Mouse (Mus musculus) bone marrow, adult 2 months (tissue): ENCODE results near the gene Rnf224. TPM values are rescaled to one million over a fixed set of nuclear protein-coding genes. Genes with fewer than 3 reads are reported as not detected.

Experiments
- H3K27ac ChIP-seq: fragments of 200-500 bp; 2 replicates; pipeline ENCODE4 v1.5.1; 2012; ENCODE audit warnings: low read depth, mild to moderate bottlenecking, control low read depth, inconsistent platforms, low read length; ENCODE audit not compliant: control insufficient read depth, poor library complexity, insufficient read depth
- H3K4me1 ChIP-seq: fragments of 200-500 bp; 2 replicates; pipeline ENCODE4 v1.6.1; 2011; ENCODE audit warnings: low read length; ENCODE audit not compliant: control insufficient read depth, insufficient read depth
- H3K4me3 ChIP-seq: fragments of 200-500 bp; replicated peaks from 2 replicates; pipeline ENCODE3; 2011; ENCODE audit warnings: mild to moderate bottlenecking, low read depth, low read length, control low read depth; ENCODE audit not compliant: control insufficient read depth
- CTCF ChIP-seq: fragments of 200-500 bp; IDR thresholded peaks from 2 replicates; pipeline ENCODE4 v1.5.1; 2011; ENCODE audit warnings: low read length, control low read depth; ENCODE audit not compliant: control insufficient read depth, insufficient read depth
- POLR2A ChIP-seq: fragments of 200-500 bp; IDR thresholded peaks from 2 replicates; pipeline ENCODE4 v1.6.1; 2011; ENCODE audit warnings: low read depth, mild to moderate bottlenecking, control low read depth, low read length, borderline replicate concordance; ENCODE audit not compliant: control insufficient read depth
- WGBS: fragments of 180-500 bp; shearing (Covaris S2); methylation state at CpG from one replicate; pipeline ENCODE4 v1.1.7; 2018; 5-methylcytosine and 5-hydroxymethylcytosine counted together
- polyA plus RNA-seq: library from polyadenylated mRNA; stranded (reverse); fragments of >200 nt; gene quantifications from 2 replicates; pipeline ENCODE4 v1.2.4, GENCODE M21; 2011; ENCODE audit warnings: low replicate concordance; ENCODE audit not compliant: missing spikeins, insufficient read depth, insufficient read length

Gene Rnf224
- polyA plus RNA-seq: not detected in 2 replicates

DNA sequence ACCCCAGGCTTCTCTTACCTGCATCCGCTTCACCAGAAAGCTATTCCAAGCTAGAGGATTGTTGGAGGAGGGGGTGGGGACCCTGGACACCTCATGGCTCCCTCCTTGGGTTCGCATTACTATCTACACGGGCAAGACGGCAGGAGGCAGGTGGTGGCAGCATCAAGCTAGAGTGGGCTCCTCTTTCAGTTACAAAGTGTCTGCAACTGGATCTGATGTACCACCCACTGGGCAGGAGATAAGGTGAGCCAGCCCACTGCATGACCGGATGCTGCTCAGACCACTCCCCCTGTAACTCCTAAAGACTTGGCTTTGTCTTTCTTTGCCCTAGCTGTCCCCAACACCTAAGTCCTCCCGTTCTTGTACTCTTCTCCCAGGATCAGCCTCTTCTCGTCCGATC, at the start of gene Rnf224:
Gene Rnf224 (minus strand): TSS at position 174 of the 400 bp plus-strand sequence.
- Histone ChIP-seq H3K4me1 (peaks cover 2% of the 10 kb centered on the region), H3K27ac (no peak within 1 kb of the TSS), H3K4me3 (no peak within 1 kb of the TSS)
- TF ChIP-seq CTCF (no peak), POLR2A (no peak)
- WGBS: 77% methylated on average over 8 of the region's 8 CpGs

DNA sequence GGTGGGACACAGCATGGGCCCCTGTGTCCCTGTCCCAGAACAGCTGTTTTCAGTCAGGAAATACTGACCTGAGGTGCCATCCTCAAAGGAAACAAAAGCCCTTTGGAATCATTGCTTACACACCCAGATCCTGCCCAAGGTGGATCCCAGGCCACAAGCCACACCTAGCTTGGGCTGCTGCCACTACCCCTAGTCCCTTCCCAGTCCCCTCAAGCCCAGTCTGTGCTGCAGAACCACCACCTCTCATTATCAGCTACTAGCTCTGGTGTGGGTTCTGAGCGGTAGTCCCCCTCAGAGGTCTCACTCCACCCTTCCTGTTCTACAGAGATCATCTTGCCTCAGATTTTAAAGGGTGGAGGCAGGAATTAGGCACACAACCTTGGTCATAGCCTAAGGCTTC, 49.7 kb upstream of the Rnf224 start:
- Histone ChIP-seq H3K4me1 (no peaks in the 10 kb centered on the region), H3K4me3 (no peak overlapping the region), H3K27ac (no peak overlapping the region)
- WGBS: 69% methylated on average over 1 of the region's 1 CpGs
- no peak for TF ChIP-seq POLR2A
- TF ChIP-seq CTCF: no peak

- Histone ChIP-seq H3K4me3 (no peak overlapping the region), H3K27ac (no peak overlapping the region), H3K4me1 (no peaks in the 10 kb centered on the region)
- TF ChIP-seq CTCF (no peak), POLR2A (no peak)
- 90% methylated on average over 2 of the region's 2 CpGs for WGBS
Measured at GRCm38 (mm10) chr2:25285551-25285950, 49.0 kb upstream of the Rnf224 start.

- 64% methylated on average over 13 of the region's 13 CpGs for WGBS
- TF ChIP-seq POLR2A: no peak
- TF ChIP-seq CTCF: peak; percentile 77
- Histone ChIP-seq H3K4me1 (no peaks in the 10 kb centered on the region), H3K27ac (no peak overlapping the region), H3K4me3 (no peak overlapping the region)
Measured at GRCm38 (mm10) chr2:25278928-25279882, 42.6 kb upstream of the Rnf224 start.

DNA sequence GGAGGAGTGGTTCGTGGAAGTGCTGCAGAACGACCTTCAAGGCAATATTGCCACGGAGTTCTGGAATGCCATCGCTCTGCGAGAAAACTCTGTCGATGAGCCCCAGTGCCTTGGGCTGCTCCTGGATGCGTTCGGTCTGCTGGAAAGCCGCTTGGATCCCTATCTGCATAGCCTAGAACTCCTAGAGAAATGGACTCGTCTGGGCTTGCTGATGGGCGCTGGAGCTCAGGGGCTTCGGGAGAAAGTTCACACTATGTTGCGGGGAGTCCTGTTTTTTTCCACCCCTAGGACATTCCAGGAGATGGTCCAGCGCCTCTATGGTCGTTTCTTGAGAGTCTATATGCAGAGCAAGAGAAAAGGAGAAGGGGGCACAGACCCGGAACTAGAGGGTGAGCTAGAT, 36.4 kb upstream of the Rnf224 start:
- Histone ChIP-seq H3K4me1 (peaks cover 5% of the 10 kb centered on the region), H3K27ac (no peak overlapping the region), H3K4me3 (peak overlapping the region; percentile 93)
- 36% methylated on average over 16 of the region's 16 CpGs for WGBS
- TF ChIP-seq CTCF: no peak
- no peak for TF ChIP-seq POLR2A

GRCm38 (mm10) chr2:25272515-25272914, 35.9 kb upstream of the Rnf224 start:
- Histone ChIP-seq H3K27ac (peak overlapping the region; percentile 14), H3K4me1 (peaks cover 5% of the 10 kb centered on the region), H3K4me3 (peak overlapping the region; percentile 93)
- no peak for TF ChIP-seq POLR2A
- TF ChIP-seq CTCF: no peak
- WGBS: under 1% methylated on average over 29 of the region's 29 CpGs

- TF ChIP-seq CTCF (peak; percentile 38; the same call in 1 of the 2 replicates), POLR2A (peak; percentile 97)
- under 1% methylated on average over 55 of the region's 55 CpGs for whole genome bisulfite sequencing
- Histone ChIP-seq H3K27ac (peak within 1 kb of the TSS; percentile 85), H3K4me3 (peak within 1 kb of the TSS; percentile 93), H3K4me1 (peaks cover 5% of the 10 kb centered on the region)
Measured at GRCm38 (mm10) chr2:25271827-25272511, 35.4 kb upstream of the Rnf224 start, which contains the start of the genes Ssna1 and Anapc2. Ssna1 (minus strand) TSS chr2:25272438. Anapc2 (plus strand) TSS chr2:25272478.

GRCm38 (mm10) chr2:25267746-25268309, 31.2 kb upstream of the Rnf224 start:
- H3K4me3 ChIP-seq: no peak overlapping the region
- TF ChIP-seq CTCF: no peak
- no peak for TF ChIP-seq POLR2A
- 82% methylated on average over 4 of the region's 4 CpGs for WGBS
- H3K27ac ChIP-seq: no peak overlapping the region
- peaks cover 5% of the 10 kb centered on the region for H3K4me1 ChIP-seq

GRCm38 (mm10) chr2:25267241-25267640, 30.7 kb upstream of the Rnf224 start:
- TF ChIP-seq CTCF: no peak
- no peak for TF ChIP-seq POLR2A
- H3K27ac ChIP-seq: no peak overlapping the region
- H3K4me1 ChIP-seq: peaks cover 5% of the 10 kb centered on the region
- no peak overlapping the region for H3K4me3 ChIP-seq
